Mouse (Mus musculus): ENCODE measurements around the gene Slc34a1.

DNA sequence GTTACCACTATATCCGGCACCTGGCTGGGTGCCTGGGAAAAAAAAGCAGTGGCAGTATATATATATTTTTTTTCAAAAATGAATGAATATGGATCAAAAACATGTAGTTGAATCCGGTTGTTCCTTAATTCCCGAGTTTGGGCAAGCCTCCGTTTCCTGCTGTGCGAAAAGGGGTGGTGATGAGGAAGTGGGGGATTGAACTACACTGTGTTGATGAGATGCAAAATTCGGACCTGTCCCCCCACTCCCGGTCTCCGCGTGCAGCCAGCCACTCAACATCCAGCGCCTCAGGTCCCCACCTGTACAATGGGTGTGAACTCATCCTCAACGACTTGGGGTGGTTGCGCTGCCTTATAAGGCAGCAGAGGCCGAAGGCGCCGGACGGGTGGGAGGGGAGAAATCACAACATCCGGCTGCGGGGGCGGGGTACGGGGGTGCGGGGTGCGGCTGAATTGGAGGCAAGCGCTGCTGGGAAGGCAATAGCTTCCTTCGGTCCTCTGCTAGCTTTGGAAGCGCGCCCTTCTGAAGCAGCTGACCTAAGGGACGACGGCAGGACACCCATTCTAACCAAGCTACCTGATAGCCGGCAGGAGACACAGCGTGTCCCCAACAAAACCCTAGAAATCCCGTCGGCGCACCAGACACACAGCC, 46.4 kb downstream of the Slc34a1 start:
- TF ChIP-seq CTCF (IDR thresholded peaks at IDR 0.05; ENCODE audit: low read depth, low read length) (no peak), EP300 (IDR thresholded peaks at IDR 0.05; ENCODE audit: insufficient read depth, low read depth, low read length) (no peak), POLR2A (IDR thresholded peaks at IDR 0.05; ENCODE audit: insufficient read depth, low read length) (no peak)

All from ES-Bruce4 (cell line).